Mouse (Mus musculus): ENCODE measurements around the gene Ssbp3. TPM values are rescaled to one million over a fixed set of nuclear protein-coding genes. Genes with fewer than 3 reads are reported as not detected.

The Ssbp3 gene
- total and polyA plus RNA-seq, 3 experiments: 30.5 to 242 (median 116) TPM

- peaks cover 14% of the 10 kb centered on the region for H3K79me2 ChIP-seq (ENCODE audit: control insufficient read depth, insufficient read depth, low read length, poor library complexity)
- DNase-seq (ENCODE audit: low read depth, low spot score): no peak
- peak overlapping the region; percentile 80 for H3K27ac ChIP-seq (ENCODE audit: control insufficient read depth, low read depth, low read length)
- H3K4me3 ChIP-seq (ENCODE audit: control insufficient read depth in 1 of 2, insufficient read depth in 1 of 2, low read depth in 2 of 2, low read length in 2 of 2): no peak overlapping the region
- peaks cover 39 to 47% of the 10 kb centered on the region in 2 experiments for H3K4me1 ChIP-seq (ENCODE audit: control insufficient read depth in 1 of 2, insufficient read depth in 2 of 2, low read length in 2 of 2)
- no peaks in the 10 kb centered on the region for H3K27me3 ChIP-seq (ENCODE audit: control insufficient read depth in 1 of 2, insufficient read depth in 2 of 2, low read length in 2 of 2)
- H3K36me3 ChIP-seq (ENCODE audit: control insufficient read depth in 1 of 2, insufficient read depth in 2 of 2, low read length in 2 of 2): peaks cover 4 to 43% of the 10 kb centered on the region in 2 experiments
- peak overlapping the region; percentile 16; the same call in 1 of the 2 replicates for H3K9ac ChIP-seq (ENCODE audit: control insufficient read depth, low read depth, low read length, poor library complexity, severe bottlenecking)
- no peak for TF ChIP-seq NELFE (IDR thresholded peaks at IDR 0.05; ENCODE audit: low read depth, low read length)
- TF ChIP-seq MAX (IDR thresholded peaks at IDR 0.05; ENCODE audit: low read length): 0 out of 2 replicates have a peak, but pooled peaks have one; percentile 14
- no peak for TF ChIP-seq POLR2A (IDR thresholded peaks at IDR 0.05; ENCODE audit: control insufficient read depth in 1 of 2, insufficient read depth in 1 of 2, low read depth in 1 of 2, low read length in 2 of 2, poor library complexity in 1 of 2)
- TF ChIP-seq TCF12 (IDR thresholded peaks at IDR 0.05; ENCODE audit: low read depth, low read length): peak; percentile 79
- TF ChIP-seq NRF1 (IDR thresholded peaks at IDR 0.05; ENCODE audit: insufficient read depth, low read depth, low read length, poor library complexity, severe bottlenecking): no peak
- TF ChIP-seq ZNF384 (IDR thresholded peaks at IDR 0.05; ENCODE audit: low read depth, low read length): no peak
- TF ChIP-seq SMC3 (IDR thresholded peaks at IDR 0.05; ENCODE audit: low read depth, low read length): no peak
- TF ChIP-seq EP300 (IDR thresholded peaks at IDR 0.05; ENCODE audit: low read depth in 1 of 2, low read length in 2 of 2): peak in 1 of 2 experiments; percentile 68; a peak in 2 of 4 replicates
- TF ChIP-seq KAT2A (conservative IDR thresholded peaks at IDR 0.05; ENCODE audit: low read depth, low read length): no peak
- TF ChIP-seq ETS1 (IDR thresholded peaks at IDR 0.05; ENCODE audit: low read depth, low read length): peak; percentile 43
- no peak for TF ChIP-seq GABPA (IDR thresholded peaks at IDR 0.05; ENCODE audit: low read depth, low read length)
- 0 out of 2 replicates have a peak, but pooled peaks have one; percentile 32 for TF ChIP-seq GATA1 (IDR thresholded peaks at IDR 0.05; ENCODE audit: low read depth, low read length)
- no peak for TF ChIP-seq E2F4 (IDR thresholded peaks at IDR 0.05; ENCODE audit: borderline replicate concordance, low read depth, low read length)
- TF ChIP-seq ELF1 (IDR thresholded peaks at IDR 0.05; ENCODE audit: low read depth, low read length): no peak
- peak; percentile 7; the same call in 1 of the 2 replicates for TF ChIP-seq TAL1 (IDR thresholded peaks at IDR 0.05; ENCODE audit: low read length)
- TF ChIP-seq ZC3H11A (IDR thresholded peaks at IDR 0.05; ENCODE audit: low read depth, low read length): no peak
- TF ChIP-seq SIN3A (IDR thresholded peaks at IDR 0.05; ENCODE audit: low read length): no peak
- TF ChIP-seq CHD1 (IDR thresholded peaks at IDR 0.05; ENCODE audit: low read depth, low read length): no peak
- TF ChIP-seq HCFC1 (IDR thresholded peaks at IDR 0.05; ENCODE audit: low read depth, low read length): no peak
- no peak for TF ChIP-seq CHD2 (IDR thresholded peaks at IDR 0.05; ENCODE audit: low read length)
- no peak for TF ChIP-seq JUND (IDR thresholded peaks at IDR 0.05; ENCODE audit: low read depth, low read length)
- TF ChIP-seq UBTF (IDR thresholded peaks at IDR 0.05; ENCODE audit: borderline replicate concordance, insufficient read depth, low read depth, low read length): no peak
- TF ChIP-seq MXI1 (IDR thresholded peaks at IDR 0.05; ENCODE audit: low read depth, low read length): no peak
- no peaks in the 10 kb centered on the region for H3K9me3 ChIP-seq (replicated peaks; ENCODE audit: insufficient read depth, low read length)
Measured at GRCm38 (mm10) chr4:107007359-107007758, 96.9 kb downstream of the Ssbp3 start.

All from MEL (cell line).